Mouse (Mus musculus) C2C12 (cell line): ENCODE results near the gene Gm15155. TPM values are rescaled to one million over a fixed set of nuclear protein-coding genes. Genes with fewer than 3 reads are reported as not detected.

Source experiments
- H3K27me3 ChIP-seq: one replicate; pipeline ENCODE4 v1.6.1; 2011; ENCODE audit not compliant: control insufficient read depth, insufficient read depth, insufficient read length
- H3K36me3 ChIP-seq: one replicate; pipeline ENCODE4 v1.6.1; 2011; ENCODE audit not compliant: control insufficient read depth, insufficient read depth
- H3K4me3 ChIP-seq: one replicate; pipeline ENCODE4 v1.5.1; 2011; ENCODE audit warnings: mild to moderate bottlenecking, control low read depth; ENCODE audit not compliant: poor library complexity, insufficient read depth, severe bottlenecking
- H3K79me2 ChIP-seq: one replicate; pipeline ENCODE4 v1.6.1; 2011; ENCODE audit not compliant: control insufficient read depth, insufficient read depth
- H3K79me3 ChIP-seq: one replicate; pipeline ENCODE4 v1.6.1; 2011; ENCODE audit warnings: low read depth, control low read depth
- H3ac ChIP-seq: one replicate; pipeline ENCODE3; 2011; ENCODE audit warnings: low read depth; ENCODE audit not compliant: control insufficient read depth, insufficient read length
- CEBPB ChIP-seq: IDR thresholded peaks from one replicate; pipeline ENCODE4 v1.6.1; 2011; ENCODE audit warnings: low read depth, mild to moderate bottlenecking, control low read depth, moderate library complexity
- CTCF ChIP-seq: IDR thresholded peaks from one replicate; pipeline ENCODE4 v1.5.1; 2011; ENCODE audit not compliant: control insufficient read depth, insufficient read depth, insufficient read length
- FOSL1 ChIP-seq: IDR thresholded peaks from one replicate; pipeline ENCODE4 v1.8.0; 2011; ENCODE audit warnings: mild to moderate bottlenecking, low read length; ENCODE audit not compliant: poor library complexity, insufficient read depth, severe bottlenecking
- MAX ChIP-seq: IDR thresholded peaks from one replicate; pipeline ENCODE4 v1.6.1; 2011; ENCODE audit warnings: mild to moderate bottlenecking, control low read depth
- MYOD1 ChIP-seq: IDR thresholded peaks from one replicate; pipeline ENCODE4 v1.6.1; 2011; ENCODE audit warnings: low read depth; ENCODE audit not compliant: control insufficient read depth, insufficient read length
- MYOG ChIP-seq: IDR thresholded peaks from one replicate; pipeline ENCODE4 v1.6.1; 2011; ENCODE audit not compliant: control insufficient read depth, insufficient read length; ENCODE audit errors: extremely low read depth
- USF1 ChIP-seq: IDR thresholded peaks from one replicate; pipeline ENCODE4 v1.6.1; 2011; ENCODE audit warnings: low read depth, mild to moderate bottlenecking, control low read depth, moderate library complexity
- polyA plus RNA-seq: library from polyadenylated mRNA; unstranded; fragments of >200 nt; fragmentation: generic; extraction: Trizol; gene quantifications from one replicate; pipeline ENCODE4 v1.2.1, GENCODE M21; 2012; ENCODE audit warnings: missing spikeins

The Gm15155 gene
- polyA plus RNA-seq, 1 experiment: not detected

DNA sequence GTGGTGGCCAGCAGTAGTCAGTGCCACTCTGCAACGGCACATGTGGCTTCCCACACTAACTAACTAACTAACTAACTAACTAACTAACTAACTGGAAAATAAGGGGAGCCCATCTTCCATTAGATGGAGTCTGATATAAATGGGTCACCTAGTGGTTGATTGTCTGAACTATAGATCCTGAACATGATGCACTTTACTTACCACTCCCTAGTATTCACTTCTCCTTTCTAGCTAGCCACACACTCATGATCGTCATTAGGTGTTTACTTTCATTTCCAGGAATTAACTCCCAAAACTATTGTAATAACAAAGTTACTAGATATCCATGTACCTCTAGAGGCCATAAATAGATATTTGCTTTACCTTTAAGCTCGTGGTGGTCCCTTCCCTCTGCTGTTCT, 99.6 kb downstream of the Gm15155 start:
- TF ChIP-seq MYOG: no peak
- H3ac ChIP-seq: no peak overlapping the region
- H3K79me3 ChIP-seq: no peaks in the 10 kb centered on the region
- H3K27me3 ChIP-seq: no peaks in the 10 kb centered on the region
- H3K4me3 ChIP-seq: no peak overlapping the region
- no peaks in the 10 kb centered on the region for H3K36me3 ChIP-seq
- H3K79me2 ChIP-seq: no peaks in the 10 kb centered on the region

DNA sequence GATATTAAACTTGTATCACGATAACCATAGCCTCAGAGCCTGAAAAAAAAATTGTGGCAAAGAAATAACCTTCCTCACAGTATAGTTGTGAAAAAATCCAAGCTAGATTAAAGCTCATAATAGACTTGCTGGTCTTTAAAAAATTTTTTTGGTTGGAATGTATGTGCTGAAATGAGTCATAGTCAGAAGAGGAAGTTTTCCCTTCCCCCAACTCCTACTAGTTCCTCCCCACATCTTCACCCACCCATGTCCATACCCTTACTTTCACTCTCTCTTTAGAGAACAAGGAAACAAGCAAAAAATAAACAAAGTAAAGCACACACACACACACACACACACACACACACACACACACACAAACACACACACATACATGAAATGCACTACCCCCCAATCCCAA, 103.8 kb downstream of the Gm15155 start:
- Histone ChIP-seq H3ac (no peak overlapping the region), H3K36me3 (no peaks in the 10 kb centered on the region), H3K79me3 (no peaks in the 10 kb centered on the region), H3K4me3 (no peak overlapping the region), H3K79me2 (no peaks in the 10 kb centered on the region), H3K27me3 (no peaks in the 10 kb centered on the region)
- no peak for TF ChIP-seq FOSL1
- no peak for TF ChIP-seq CTCF
- no peak for TF ChIP-seq CEBPB
- TF ChIP-seq USF1: no peak

DNA sequence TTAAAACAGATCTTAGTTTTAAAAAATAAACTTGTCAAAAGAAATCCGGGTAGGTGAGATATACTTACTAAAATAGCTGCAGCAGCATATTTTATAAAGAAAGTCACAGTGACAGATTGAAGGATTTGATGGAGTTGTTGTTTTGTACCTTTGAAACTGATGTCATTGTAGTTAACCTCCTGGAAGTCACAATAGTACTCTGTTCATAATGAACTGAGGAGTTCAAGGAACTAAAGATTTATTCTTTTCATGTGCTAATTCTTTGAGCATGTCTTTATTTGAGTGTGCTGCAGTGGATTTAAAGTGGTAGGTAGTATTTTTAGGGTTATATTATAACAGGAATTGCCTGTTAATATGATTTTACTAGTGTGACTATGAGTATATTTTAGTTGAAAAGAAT, 263.6 kb downstream of the Gm15155 start:
- no peaks in the 10 kb centered on the region for H3K36me3 ChIP-seq
- no peak overlapping the region for H3ac ChIP-seq
- no peaks in the 10 kb centered on the region for H3K79me2 ChIP-seq
- no peaks in the 10 kb centered on the region for H3K79me3 ChIP-seq
- no peaks in the 10 kb centered on the region for H3K27me3 ChIP-seq
- H3K4me3 ChIP-seq: no peak overlapping the region
- TF ChIP-seq MAX: no peak
- no peak for TF ChIP-seq FOSL1
- no peak for TF ChIP-seq CEBPB
- no peak for TF ChIP-seq MYOG
- no peak for TF ChIP-seq CTCF
- no peak for TF ChIP-seq USF1
- no peak for TF ChIP-seq MYOD1

DNA sequence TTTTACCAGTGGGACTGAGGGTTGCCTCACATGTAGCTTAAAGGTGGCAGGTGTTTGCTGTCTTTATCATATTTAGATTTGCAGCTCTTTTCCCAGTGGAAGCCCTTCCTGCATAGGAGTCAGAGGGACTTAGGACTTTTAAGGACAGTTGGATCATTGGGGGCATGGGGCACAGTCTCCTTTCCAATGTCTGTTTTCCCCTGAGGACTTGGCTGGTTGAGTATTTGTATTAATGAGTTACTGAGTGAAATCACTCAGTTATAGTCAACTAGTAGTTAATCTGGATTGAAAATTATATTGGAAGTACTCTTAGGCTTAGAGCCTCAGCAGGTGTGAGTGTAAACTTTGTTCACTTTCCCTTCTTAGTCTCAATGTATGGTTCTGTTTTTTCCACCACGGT, 275.5 kb downstream of the Gm15155 start:
- Histone ChIP-seq H3K27me3 (no peaks in the 10 kb centered on the region), H3K79me3 (no peaks in the 10 kb centered on the region), H3K79me2 (no peaks in the 10 kb centered on the region), H3K36me3 (no peaks in the 10 kb centered on the region), H3ac (no peak overlapping the region), H3K4me3 (no peak overlapping the region)
- TF ChIP-seq MYOD1 (no peak), FOSL1 (no peak), USF1 (no peak), MYOG (no peak), CEBPB (no peak), MAX (no peak), CTCF (no peak)

DNA sequence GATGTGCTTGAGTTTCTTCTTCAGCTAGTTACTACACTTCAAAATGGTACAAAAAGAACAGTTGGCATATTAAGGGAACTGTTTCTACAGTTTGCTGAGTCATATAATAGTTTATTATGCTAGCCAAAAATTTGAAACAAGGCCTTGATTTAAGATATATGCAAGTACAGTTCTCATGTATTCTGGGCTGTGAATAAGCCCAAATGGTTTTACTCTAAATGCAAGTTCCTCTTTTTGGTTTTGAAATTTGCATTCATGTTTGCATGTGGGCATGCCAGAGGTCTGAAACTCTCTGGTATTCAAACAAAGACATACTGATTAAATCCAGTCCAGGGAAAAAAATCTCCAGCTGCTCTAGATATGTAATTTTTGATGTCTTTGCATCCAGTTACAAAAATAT, 277.2 kb downstream of the Gm15155 start:
- H3K79me2 ChIP-seq: no peaks in the 10 kb centered on the region
- no peak overlapping the region for H3ac ChIP-seq
- no peaks in the 10 kb centered on the region for H3K79me3 ChIP-seq
- no peak for TF ChIP-seq CEBPB
- TF ChIP-seq MYOG: no peak
- TF ChIP-seq USF1: no peak
- no peak for TF ChIP-seq MYOD1
- no peak for TF ChIP-seq MAX
- no peaks in the 10 kb centered on the region for H3K36me3 ChIP-seq
- no peak overlapping the region for H3K4me3 ChIP-seq
- no peaks in the 10 kb centered on the region for H3K27me3 ChIP-seq

DNA sequence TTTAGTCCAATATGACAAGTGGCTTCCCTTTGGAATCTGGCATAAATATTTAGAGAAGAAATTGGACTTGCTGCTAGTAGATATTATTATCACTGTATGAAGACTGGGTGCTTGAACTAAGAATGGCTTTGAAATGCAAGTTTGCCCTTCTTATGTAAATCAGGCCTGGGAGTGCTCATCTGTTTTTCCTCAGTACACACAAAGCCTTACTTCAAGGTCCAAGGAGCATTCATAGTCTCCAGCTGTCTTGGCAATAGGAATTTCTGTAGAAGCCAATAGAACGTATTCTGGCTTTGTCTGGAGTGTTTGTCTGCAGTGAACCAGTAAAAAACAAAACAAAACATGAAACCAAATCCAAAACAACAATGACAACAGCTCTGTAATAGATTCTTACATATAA, 278.6 kb downstream of the Gm15155 start:
- no peak overlapping the region for H3ac ChIP-seq
- H3K36me3 ChIP-seq: no peaks in the 10 kb centered on the region
- no peaks in the 10 kb centered on the region for H3K79me3 ChIP-seq
- H3K79me2 ChIP-seq: no peaks in the 10 kb centered on the region
- TF ChIP-seq CTCF (no peak), MYOG (no peak), MAX (no peak), MYOD1 (no peak), FOSL1 (no peak), USF1 (no peak), CEBPB (no peak)
- H3K27me3 ChIP-seq: no peaks in the 10 kb centered on the region
- no peak overlapping the region for H3K4me3 ChIP-seq
